Mouse (Mus musculus): ENCODE data around the gene Cd320. TPM values are rescaled to one million over a fixed set of nuclear protein-coding genes. Genes with fewer than 3 reads are reported as not detected.
"Not testable (repeated sequence)": the region's sequence is repeated elsewhere in the genome, so short reads cannot be mapped to it uniquely, and the experiment has no call there.

Cd320 gene
- polyA plus RNA-seq, 2 experiments = 6.7 to 16.1 TPM

DNA sequence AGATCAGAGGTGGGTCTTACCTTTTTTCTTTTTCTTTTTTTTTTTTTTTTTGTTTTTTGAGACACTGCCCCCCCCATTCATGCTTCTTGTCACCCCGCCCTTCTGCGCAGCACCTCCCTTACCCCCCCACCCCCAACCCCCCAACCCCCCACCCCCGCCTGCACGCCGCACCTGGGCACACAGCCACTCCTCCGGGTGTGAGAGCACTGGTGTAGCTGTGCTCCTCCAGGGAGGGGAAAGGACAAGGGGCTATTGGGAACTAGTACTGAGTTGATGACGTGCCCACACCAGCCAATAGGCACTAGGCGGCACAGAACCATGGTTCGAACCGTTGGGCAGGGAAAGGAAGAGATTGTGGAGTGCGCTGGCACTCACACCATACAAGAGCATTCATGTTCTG lies 31.5 kb downstream of the Cd320 start:
- no peak overlapping the region for H3K9ac ChIP-seq (replicated peaks)
- no peaks in the 10 kb centered on the region for H3K9me3 ChIP-seq (ENCODE audit: control insufficient read depth, low read length)
- no peak for DNase-seq (ENCODE audit: low read depth in 3 of 3, low spot score in 3 of 3)
- WGBS (ENCODE audit: insufficient replicate concordance) = 90% methylated on average over 11 of the region's 11 CpGs
- no peak overlapping the region for H3K4me3 ChIP-seq (ENCODE audit: insufficient read depth in 1 of 2, low read depth in 2 of 2, low read length in 2 of 2)
- H3K27me3 ChIP-seq (ENCODE audit: control insufficient read depth, insufficient read depth, low read length) = no peaks in the 10 kb centered on the region
- H3K27ac ChIP-seq = no peak overlapping the region
- ATAC-seq (ENCODE audit: insufficient read depth) = no peak
- peaks cover 38% of the 10 kb centered on the region for H3K36me3 ChIP-seq (replicated peaks; ENCODE audit: control insufficient read depth, insufficient read depth, low read depth)
- H3K4me1 ChIP-seq (replicated peaks; ENCODE audit: control insufficient read depth in 2 of 2, insufficient read depth in 2 of 2, low read length in 1 of 2) = no peaks in the 10 kb centered on the region
- TF ChIP-seq EP300 (IDR thresholded peaks at IDR 0.05; ENCODE audit: low read depth) (no peak), CTCF (IDR thresholded peaks at IDR 0.05; ENCODE audit: low read depth) (no peak)
- H3K4me2 ChIP-seq (ENCODE audit: low read depth) = no peak overlapping the region

DNA sequence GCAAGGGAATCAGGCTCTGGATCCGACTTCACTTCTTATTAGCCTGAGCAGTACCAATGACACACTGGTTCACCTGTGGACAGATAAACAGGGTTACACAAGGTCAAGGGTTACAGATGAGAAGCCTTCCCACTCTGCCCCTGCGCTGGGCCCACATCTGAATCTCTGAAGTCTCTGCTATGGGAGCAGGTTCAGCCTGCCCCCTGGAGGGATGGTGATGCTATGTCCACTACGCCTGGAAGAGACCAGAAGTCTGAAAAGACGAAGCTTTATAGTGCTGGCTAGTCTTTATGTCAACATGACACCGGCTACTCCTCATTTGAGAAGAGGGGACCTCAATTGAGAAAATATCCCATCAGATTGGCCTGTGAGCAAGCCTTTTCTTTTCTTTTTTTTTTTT lies 32.9 kb downstream of the Cd320 start:
- DNase-seq (ENCODE audit: low read depth in 3 of 3, low spot score in 3 of 3); H3K9ac ChIP-seq (replicated peaks); H3K4me1 ChIP-seq (replicated peaks; ENCODE audit: control insufficient read depth in 2 of 2, insufficient read depth in 2 of 2, low read length in 1 of 2); H3K27me3 ChIP-seq (ENCODE audit: control insufficient read depth, insufficient read depth, low read length); H3K9me3 ChIP-seq (ENCODE audit: control insufficient read depth, low read length); H3K4me2 ChIP-seq (ENCODE audit: low read depth); ATAC-seq (ENCODE audit: insufficient read depth); H3K27ac ChIP-seq; H3K4me3 ChIP-seq (ENCODE audit: insufficient read depth in 1 of 2, low read depth in 2 of 2, low read length in 2 of 2): not testable (repeated sequence)
- peak; percentile 49; the same call in 1 of the 2 replicates for TF ChIP-seq CTCF (IDR thresholded peaks at IDR 0.05; ENCODE audit: low read depth)
- peaks cover 49% of the 10 kb centered on the region for H3K36me3 ChIP-seq (replicated peaks; ENCODE audit: control insufficient read depth, insufficient read depth, low read depth)
- WGBS (ENCODE audit: insufficient replicate concordance) = 82% methylated on average over 5 of the region's 5 CpGs

- Histone ChIP-seq H3K36me3 (replicated peaks; ENCODE audit: control insufficient read depth, insufficient read depth, low read depth) (peaks cover 64% of the 10 kb centered on the region), H3K4me1 (replicated peaks; ENCODE audit: control insufficient read depth in 2 of 2, insufficient read depth in 2 of 2, low read length in 1 of 2) (peaks cover 10 to 15% of the 10 kb centered on the region in 2 experiments)
- not testable (repeated sequence) for DNase-seq (ENCODE audit: low read depth in 3 of 3, low spot score in 3 of 3); H3K4me3 ChIP-seq (ENCODE audit: insufficient read depth in 1 of 2, low read depth in 2 of 2, low read length in 2 of 2); ATAC-seq (ENCODE audit: insufficient read depth); H3K27me3 ChIP-seq (ENCODE audit: control insufficient read depth, insufficient read depth, low read length); H3K9ac ChIP-seq (replicated peaks); H3K27ac ChIP-seq; H3K4me2 ChIP-seq (ENCODE audit: low read depth); H3K9me3 ChIP-seq (ENCODE audit: control insufficient read depth, low read length)
- WGBS (ENCODE audit: insufficient replicate concordance) = 90% methylated on average over 10 of the region's 11 CpGs
Observed at GRCm38 (mm10) chr17:33884320-33884719, 41.4 kb downstream of the Cd320 start.

DNA sequence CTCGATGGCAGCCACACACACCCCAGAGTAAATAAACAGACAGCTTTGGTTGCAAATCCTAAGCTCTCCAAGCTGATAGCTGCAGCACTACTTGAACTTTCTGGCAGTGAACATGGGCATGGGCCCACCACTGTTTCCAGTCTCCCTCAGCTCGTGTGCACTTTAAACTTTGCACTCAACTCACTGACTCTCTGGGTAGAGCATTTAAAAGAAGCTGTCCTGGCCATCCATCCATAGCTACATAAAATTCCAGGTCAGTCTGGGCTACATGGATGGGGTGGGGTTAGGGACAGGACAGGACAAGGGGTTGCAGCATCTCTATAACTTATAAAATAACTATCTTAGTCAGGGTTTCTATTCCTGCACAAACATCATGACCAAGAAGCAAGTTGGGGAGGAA lies 44.9 kb downstream of the Cd320 start:
- not testable (repeated sequence) for H3K9me3 ChIP-seq (ENCODE audit: control insufficient read depth, low read length); H3K9ac ChIP-seq (replicated peaks); H3K27me3 ChIP-seq (ENCODE audit: control insufficient read depth, insufficient read depth, low read length); ATAC-seq (ENCODE audit: insufficient read depth); DNase-seq (ENCODE audit: low read depth in 3 of 3, low spot score in 3 of 3); H3K27ac ChIP-seq
- WGBS (ENCODE audit: insufficient replicate concordance) = 35% methylated on average over 2 of the region's 2 CpGs
- Histone ChIP-seq H3K36me3 (replicated peaks; ENCODE audit: control insufficient read depth, insufficient read depth, low read depth) (peaks cover 34% of the 10 kb centered on the region), H3K4me3 (ENCODE audit: insufficient read depth in 1 of 2, low read depth in 2 of 2, low read length in 2 of 2) (peak overlapping the region in 1 of 2 experiments; percentile 85; a peak in 2 of 4 replicates), H3K4me1 (replicated peaks; ENCODE audit: control insufficient read depth in 2 of 2, insufficient read depth in 2 of 2, low read length in 1 of 2) (peaks cover 10 to 15% of the 10 kb centered on the region in 2 experiments), H3K4me2 (ENCODE audit: low read depth) (peak overlapping the region; percentile 91)

DNA sequence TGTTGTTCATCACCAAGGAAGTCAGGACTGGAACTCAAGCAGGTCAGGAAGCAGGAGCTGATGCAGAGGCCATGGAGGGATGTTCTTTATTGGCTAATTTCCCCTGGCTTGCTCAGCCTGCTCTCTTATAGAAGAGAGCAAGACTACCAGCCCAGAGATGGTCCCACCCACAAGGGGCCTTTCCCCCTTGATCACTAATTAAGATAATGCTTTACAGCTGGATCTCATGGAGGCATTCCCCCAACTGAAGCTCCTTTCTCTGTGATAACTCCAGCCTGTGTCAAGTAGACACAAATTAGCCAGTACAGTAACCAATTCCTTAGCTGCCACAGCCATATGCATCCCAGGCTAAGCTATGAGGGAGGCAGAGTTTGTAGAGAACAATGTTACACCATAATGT lies 45.3 kb downstream of the Cd320 start:
- not testable (repeated sequence) for H3K27me3 ChIP-seq (ENCODE audit: control insufficient read depth, insufficient read depth, low read length); ATAC-seq (ENCODE audit: insufficient read depth); H3K27ac ChIP-seq; DNase-seq (ENCODE audit: low read depth in 3 of 3, low spot score in 3 of 3); H3K9me3 ChIP-seq (ENCODE audit: control insufficient read depth, low read length)
- H3K4me2 ChIP-seq (ENCODE audit: low read depth) = peak overlapping the region; percentile 91
- H3K4me1 ChIP-seq (replicated peaks; ENCODE audit: control insufficient read depth in 2 of 2, insufficient read depth in 2 of 2, low read length in 1 of 2) = peaks cover 10 to 15% of the 10 kb centered on the region in 2 experiments
- H3K9ac ChIP-seq (replicated peaks) = peak overlapping the region; percentile 55
- H3K4me3 ChIP-seq (ENCODE audit: insufficient read depth in 1 of 2, low read depth in 2 of 2, low read length in 2 of 2) = peak overlapping the region; percentile 45 to 85; a peak in 3 of 4 replicates
- peaks cover 30% of the 10 kb centered on the region for H3K36me3 ChIP-seq (replicated peaks; ENCODE audit: control insufficient read depth, insufficient read depth, low read depth)

GRCm38 (mm10) chr17:33889941-33890532 lies 47.1 kb downstream of the Cd320 start:
- Histone ChIP-seq H3K27ac (peak overlapping the region; percentile 69), H3K4me3 (ENCODE audit: insufficient read depth in 1 of 2, low read depth in 2 of 2, low read length in 2 of 2) (peak overlapping the region; percentile 83 to 85), H3K9ac (replicated peaks) (peak overlapping the region; percentile 95), H3K4me2 (ENCODE audit: low read depth) (peak overlapping the region; percentile 91), H3K36me3 (replicated peaks; ENCODE audit: control insufficient read depth, insufficient read depth, low read depth) (peaks cover 18% of the 10 kb centered on the region), H3K4me1 (replicated peaks; ENCODE audit: control insufficient read depth in 2 of 2, insufficient read depth in 2 of 2, low read length in 1 of 2) (peaks cover 10 to 15% of the 10 kb centered on the region in 2 experiments)
- WGBS (ENCODE audit: insufficient replicate concordance) = 0% methylated on average over 37 of the region's 44 CpGs
- DNase-seq (ENCODE audit: low read depth in 3 of 3, low spot score in 3 of 3); H3K27me3 ChIP-seq (ENCODE audit: control insufficient read depth, insufficient read depth, low read length); H3K9me3 ChIP-seq (ENCODE audit: control insufficient read depth, low read length): not testable (repeated sequence)
- peak; percentile 6 for ATAC-seq (ENCODE audit: insufficient read depth)
